Mouse (Mus musculus) left cerebral cortex, adult 18-20 months (tissue): ENCODE measurements around the gene Crlf3. TPM values are rescaled to one million over a fixed set of nuclear protein-coding genes. Genes with fewer than 3 reads are reported as not detected.
A peak's percentile ranks its signal among the peaks of the same experiment; 100 is the strongest.

Experiments
- DNase-seq, 2 experiments: peaks; one replicate each; pipeline ENCODE4 v3.0.0; 2021 to 2022; ENCODE audit warnings: low spot score in 2 of 2, mixed read lengths in 1 of 2
- long read RNA-seq, 2 experiments: library from polyadenylated mRNA; stranded (forward); transcript quantifications; one replicate each; pipeline ENCODE4 v2.0.0; 2021
- total RNA-seq, 2 experiments: library from RNA; stranded (reverse); gene quantifications; 2 replicates each; pipeline ENCODE4 v1.2.3; 2021

Gene Crlf3
- total RNA-seq = 10 to 100 TPM; 12.1 to 15.0 TPM
- long read RNA-seq, experiment 1, transcript Crlf3-201 (8 exons, 2,396 nt) = major isoform, 18 of 24 reads
- long read RNA-seq, experiment 1, partial matches to known transcripts = 1 of 24 reads
- long read RNA-seq, experiment 1, other reads (novel, unspliced or antisense) = 3 of 24 reads
- long read RNA-seq, experiment 2, transcript Crlf3-201 (8 exons, 2,396 nt) = major isoform, 9 of 11 reads
- long read RNA-seq, experiment 2, partial matches to known transcripts = 1 of 11 reads
- long read RNA-seq, experiment 2, other reads (novel, unspliced or antisense) = 1 of 11 reads

DNA sequence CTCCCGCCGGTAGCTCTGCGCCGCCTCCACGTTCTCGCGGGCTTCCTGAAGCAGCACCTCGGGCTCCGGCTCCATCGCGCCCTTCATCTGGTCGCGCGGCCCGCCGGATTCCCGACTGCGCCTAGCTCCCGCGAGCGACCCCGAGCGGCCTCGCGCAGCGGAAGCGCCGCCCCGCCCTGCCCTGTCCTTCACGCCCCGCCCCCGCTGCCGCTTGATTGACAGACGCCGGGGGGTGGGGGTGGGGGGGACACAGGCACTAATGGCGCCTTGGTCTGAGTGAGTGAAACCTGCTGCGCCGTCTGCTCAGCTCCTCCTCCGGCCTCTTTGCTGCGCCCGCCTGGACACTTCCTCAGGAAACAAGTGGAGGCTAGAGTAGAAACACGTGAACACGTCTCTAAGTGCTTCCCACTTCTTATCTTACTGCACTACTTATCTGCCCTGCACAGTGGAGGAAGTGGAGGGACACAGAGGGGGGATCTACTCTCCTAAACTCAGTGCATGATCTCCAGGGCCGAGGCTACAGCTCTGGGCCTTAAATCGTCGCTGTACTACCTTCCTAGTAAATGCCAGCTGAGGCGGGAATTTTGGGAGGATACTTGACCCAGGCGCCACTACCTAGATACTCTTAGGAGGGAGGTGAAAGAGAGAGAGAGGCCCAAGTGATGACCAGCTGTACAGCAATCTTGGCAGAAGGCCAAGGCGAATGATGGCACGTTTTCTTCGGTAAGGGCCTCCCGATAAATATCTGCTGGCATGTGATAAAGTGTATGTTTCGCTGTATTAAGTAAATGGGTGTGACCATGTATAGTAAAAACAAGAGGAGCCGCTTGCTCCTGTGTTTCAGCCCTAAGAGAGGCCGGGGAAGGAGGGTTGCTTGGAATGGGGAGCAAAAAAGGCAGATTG lies at the start of gene Crlf3:
Crlf3 (minus strand) TSS at position 166 of the 903 bp plus-strand sequence.
- DNase-seq = peak; percentile 80 to 88

DNA sequence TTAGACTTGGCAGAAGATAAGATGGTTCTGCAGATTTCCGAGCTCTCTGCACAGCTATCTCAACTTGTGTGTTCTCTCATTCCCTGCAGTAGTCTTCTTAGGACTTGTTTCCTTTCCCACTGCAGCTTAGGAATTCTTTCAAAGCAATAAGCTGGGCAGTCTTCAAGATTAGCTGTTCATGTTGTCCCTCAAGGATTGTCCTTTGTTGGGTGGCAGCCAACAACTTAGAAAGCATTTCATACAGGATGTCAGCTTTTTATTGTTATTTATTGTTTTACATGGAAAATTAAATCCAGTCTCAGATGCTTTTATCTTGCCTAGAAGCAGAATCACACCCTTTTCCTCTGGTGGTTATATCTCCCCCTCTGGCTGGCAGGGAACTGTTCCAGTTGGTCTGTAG lies 35.6 kb upstream of the Crlf3 start:
- DNase-seq = no peak

DNA sequence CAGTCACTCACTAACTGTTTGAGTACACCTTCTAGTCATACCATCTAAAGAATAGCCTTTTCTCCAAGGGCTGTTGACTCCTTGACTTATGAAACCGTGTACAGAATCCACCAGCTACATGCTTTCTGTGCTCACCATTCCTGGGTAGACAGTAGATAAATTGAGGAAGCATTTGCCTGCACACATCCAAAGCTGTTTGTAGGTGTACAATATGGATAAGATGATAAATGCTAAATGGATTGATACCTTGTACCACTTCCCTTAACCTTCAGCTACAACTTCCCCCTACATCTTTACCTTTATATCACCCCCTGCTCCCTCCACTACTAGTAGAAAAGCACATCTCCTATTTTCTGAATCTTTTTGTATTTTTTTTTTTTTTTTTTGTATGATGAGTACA lies 23.6 kb upstream of the Crlf3 start:
- DNase-seq = no peak

GRCm38 (mm10) chr11:80101298-80101697 lies 20.5 kb upstream of the Crlf3 start:
- no peak for DNase-seq

DNA sequence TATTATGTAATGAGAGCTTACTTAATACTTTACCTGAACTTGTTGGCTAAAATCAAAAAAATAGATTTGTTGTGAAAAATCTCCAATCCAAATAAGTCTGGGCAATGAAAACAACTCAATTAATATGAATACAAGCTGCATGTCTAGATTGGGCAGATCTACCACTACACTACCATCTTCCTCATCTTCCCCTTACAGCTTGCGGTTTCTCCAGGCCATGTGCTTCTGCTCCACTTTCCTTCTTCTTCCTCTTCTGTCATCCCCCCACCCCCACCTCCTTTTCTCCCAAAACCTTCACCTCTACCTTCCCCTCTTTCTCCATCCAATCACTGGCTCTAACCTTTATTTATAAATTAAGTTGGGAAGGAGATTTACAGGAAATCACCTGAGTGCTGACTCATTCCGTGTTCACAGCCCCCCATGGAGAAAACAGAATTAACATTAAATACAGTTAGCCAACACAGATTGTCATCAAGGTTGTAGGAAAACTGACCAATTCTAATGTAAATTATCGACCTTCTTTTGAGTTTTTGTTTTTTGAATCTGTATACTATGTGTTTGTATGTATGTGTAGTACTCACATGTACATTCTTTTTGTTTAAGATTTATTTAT lies 17.8 kb upstream of the Crlf3 start:
- DNase-seq = no peak

- DNase-seq = no peak
These were observed 9.9 kb upstream of the Crlf3 start for GRCm38 (mm10) chr11:80090555-80091164.

GRCm38 (mm10) chr11:80089817-80090214 lies 9.0 kb upstream of the Crlf3 start:
- no peak for DNase-seq

- DNase-seq = peak; percentile 91 to 93
These were observed 8.4 kb upstream of the Crlf3 start, which contains the start of gene Atad5 for GRCm38 (mm10) chr11:80088917-80089816. Gene Atad5, plus strand, starts transcription at chr11:80089400.

- DNase-seq = peak; percentile 80 to 84
These were observed 6.1 kb upstream of the Crlf3 start for GRCm38 (mm10) chr11:80086844-80087243.

DNA sequence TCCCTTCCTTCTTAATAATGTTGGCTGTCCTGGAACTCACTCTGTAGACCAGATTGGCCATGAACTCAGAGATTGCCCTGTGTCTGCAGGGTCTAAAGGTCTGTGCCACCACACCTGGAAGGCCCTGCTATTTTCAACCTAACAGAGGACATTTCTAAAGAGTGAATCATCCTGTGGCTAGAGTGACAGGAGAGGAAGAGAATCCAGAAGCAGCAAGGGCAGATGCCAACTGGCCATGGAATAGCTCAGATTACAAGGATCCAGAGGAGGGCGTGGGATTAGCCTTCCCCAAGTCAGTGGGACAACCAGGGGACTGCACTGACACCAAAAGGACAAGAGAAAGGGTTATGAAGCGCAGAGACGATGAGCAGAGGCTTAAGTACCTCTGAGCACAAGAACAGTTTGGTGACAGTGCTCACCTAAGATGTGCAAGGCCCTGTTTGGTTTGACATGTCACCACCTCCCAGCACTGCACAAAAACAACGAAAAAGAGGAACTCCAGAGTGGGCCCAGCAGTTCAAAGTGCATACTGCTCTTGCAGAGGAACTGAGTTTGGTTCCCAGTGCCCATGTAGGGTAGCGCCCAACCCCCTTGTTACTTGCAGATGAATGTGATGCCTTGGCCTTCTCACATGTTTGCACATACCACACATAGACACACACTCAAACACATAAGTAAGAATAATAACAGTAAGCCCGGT lies 4.7 kb upstream of the Crlf3 start:
- no peak for DNase-seq

DNA sequence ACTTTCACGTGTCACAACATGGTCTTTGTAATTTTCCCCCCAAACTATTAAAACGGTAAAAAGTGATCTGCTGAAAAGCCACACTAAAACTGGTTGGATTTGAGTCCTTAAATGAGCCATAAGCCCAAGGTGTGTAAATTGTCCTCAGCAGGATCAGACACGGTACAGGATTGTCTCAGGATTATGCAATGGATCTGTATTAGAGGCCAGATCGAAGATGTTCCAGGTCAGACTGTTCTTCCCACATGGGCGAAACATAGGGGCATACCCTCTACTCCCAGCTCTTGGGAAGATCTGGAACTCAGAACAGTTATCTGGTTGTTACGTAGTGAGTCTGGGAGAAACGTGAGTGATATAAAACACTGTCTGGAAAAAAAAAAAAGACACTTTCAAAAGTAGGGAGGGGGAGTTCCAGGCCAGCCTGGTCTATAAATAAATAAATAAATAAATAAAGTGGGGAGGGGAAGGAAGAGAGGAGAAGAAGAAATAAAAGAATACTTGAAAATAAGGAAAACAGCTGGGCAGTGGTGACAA lies 1.1 kb upstream of the Crlf3 start:
- DNase-seq = no peak

- DNase-seq = peak in 1 of 2 experiments; percentile 11
These were observed 388 bp downstream of the Crlf3 start for GRCm38 (mm10) chr11:80080381-80080825.

- DNase-seq = no peak
These were observed 1.0 kb downstream of the Crlf3 start for GRCm38 (mm10) chr11:80079751-80080150.

- DNase-seq = no peak
These were observed 2.0 kb downstream of the Crlf3 start for GRCm38 (mm10) chr11:80078831-80079230.

DNA sequence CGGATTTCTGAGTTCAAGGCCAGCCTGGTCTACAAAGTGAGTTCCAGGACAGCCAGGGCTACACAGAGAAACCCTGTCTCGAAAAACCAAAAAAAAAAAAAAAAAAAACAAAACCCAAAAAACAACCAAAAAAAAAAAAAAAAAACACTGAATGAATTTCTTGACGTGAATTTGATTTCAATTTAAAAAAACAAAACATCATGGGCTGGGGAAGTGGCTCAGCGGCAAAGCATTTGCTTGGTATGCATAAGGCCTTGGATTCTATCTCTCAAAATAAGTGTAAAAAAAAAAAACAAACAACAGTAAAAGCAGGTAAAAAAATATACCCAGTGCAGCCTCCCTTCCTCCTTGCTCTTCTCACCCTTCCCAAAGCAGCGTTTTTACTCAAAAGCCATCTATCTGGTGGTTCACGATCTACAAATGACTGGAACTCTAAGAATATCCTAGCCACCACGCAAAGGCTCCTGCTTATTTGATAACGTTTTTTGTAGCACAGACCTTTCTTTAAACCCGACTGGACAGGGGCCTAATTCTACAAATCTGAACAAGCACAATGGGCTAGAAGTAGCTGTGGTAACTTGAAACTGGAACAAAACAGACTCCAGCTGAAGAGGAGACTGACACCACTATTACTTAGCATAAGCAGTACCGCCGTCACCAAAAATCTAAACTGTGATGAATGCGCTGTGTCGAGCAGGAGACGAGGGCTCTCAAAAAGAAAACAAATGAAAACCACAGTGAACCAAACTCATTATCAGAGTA lies 2.8 kb downstream of the Crlf3 start:
- no peak for DNase-seq

GRCm38 (mm10) chr11:80075608-80076277 lies 5.0 kb downstream of the Crlf3 start:
- DNase-seq = no peak

DNA sequence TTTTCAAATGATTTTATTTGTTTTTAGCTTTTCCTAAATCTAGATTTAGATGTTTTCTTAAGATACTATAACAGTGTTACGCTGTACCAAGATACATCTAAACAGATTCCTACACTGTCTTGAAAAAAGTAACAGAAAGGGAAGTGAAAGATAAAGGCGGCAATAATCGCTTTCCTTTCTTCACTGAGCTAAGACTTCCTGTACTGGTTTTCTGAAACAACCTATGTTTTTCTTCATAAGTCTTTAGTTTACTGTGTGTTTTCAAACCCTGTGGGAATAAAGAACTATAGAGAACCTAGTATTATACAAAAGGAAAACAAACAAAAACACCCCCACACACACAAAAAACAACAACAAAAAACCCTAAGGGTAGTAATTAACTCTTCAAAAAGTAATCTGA lies 8.4 kb downstream of the Crlf3 start:
- DNase-seq = no peak

- no peak for DNase-seq
These were observed 9.8 kb downstream of the Crlf3 start for GRCm38 (mm10) chr11:80071039-80071438.
